Mouse (Mus musculus): Measurements from ENCODE around the gene Satb2. TPM values are rescaled to one million over a fixed set of nuclear protein-coding genes. Genes with fewer than 3 reads are reported as not detected.
A peak's percentile ranks its signal among the peaks of the same experiment; 100 is the strongest.

Satb2 gene
- polyA plus RNA-seq, 1 experiment from 2014 or later = 0.22 TPM

GRCm38 (mm10) chr1:56928731-56929130 is 49.7 kb downstream of the Satb2 start:
- WGBS = 43% methylated on average over 9 of the region's 9 CpGs
- Histone ChIP-seq H3K9me3 (replicated peaks) (no peaks in the 10 kb centered on the region), H3K4me2 (no peak overlapping the region), H3K27me3 (replicated peaks) (no peaks in the 10 kb centered on the region), H3K9ac (no peak overlapping the region), H3K36me3 (no peaks in the 10 kb centered on the region), H3K27ac (ENCODE audit: poor library complexity, severe bottlenecking) (no peak overlapping the region), H3K4me3 (no peak overlapping the region), H3K4me1 (replicated peaks) (peaks cover 12% of the 10 kb centered on the region)
- no peak for ATAC-seq (ENCODE audit: insufficient number of reproducible peaks, low FRiP score)

GRCm38 (mm10) chr1:56920472-56920871 is 58.0 kb downstream of the Satb2 start:
- no peak overlapping the region for H3K4me2 ChIP-seq
- H3K9ac ChIP-seq = no peak overlapping the region
- no peak overlapping the region for H3K4me3 ChIP-seq
- ATAC-seq (ENCODE audit: insufficient number of reproducible peaks, low FRiP score) = no peak
- H3K27ac ChIP-seq (ENCODE audit: poor library complexity, severe bottlenecking) = no peak overlapping the region
- H3K9me3 ChIP-seq (replicated peaks) = no peaks in the 10 kb centered on the region
- no peaks in the 10 kb centered on the region for H3K27me3 ChIP-seq (replicated peaks)
- no peaks in the 10 kb centered on the region for H3K36me3 ChIP-seq
- WGBS = 85% methylated on average over 8 of the region's 8 CpGs
- H3K4me1 ChIP-seq (replicated peaks) = no peaks in the 10 kb centered on the region

GRCm38 (mm10) chr1:56914279-56914678 is 64.2 kb downstream of the Satb2 start:
- WGBS = 74% methylated on average over 6 of the region's 6 CpGs
- no peak overlapping the region for H3K4me3 ChIP-seq
- no peaks in the 10 kb centered on the region for H3K36me3 ChIP-seq
- no peak for ATAC-seq (ENCODE audit: insufficient number of reproducible peaks, low FRiP score)
- H3K4me1 ChIP-seq (replicated peaks) = no peaks in the 10 kb centered on the region
- H3K9ac ChIP-seq = no peak overlapping the region
- H3K27me3 ChIP-seq (replicated peaks) = no peaks in the 10 kb centered on the region
- H3K4me2 ChIP-seq = no peak overlapping the region
- no peak overlapping the region for H3K27ac ChIP-seq (ENCODE audit: poor library complexity, severe bottlenecking)
- no peaks in the 10 kb centered on the region for H3K9me3 ChIP-seq (replicated peaks)

- H3K4me3 ChIP-seq = no peak overlapping the region
- no peak overlapping the region for H3K4me2 ChIP-seq
- H3K9me3 ChIP-seq (replicated peaks) = no peaks in the 10 kb centered on the region
- no peak for ATAC-seq (ENCODE audit: insufficient number of reproducible peaks, low FRiP score)
- H3K27me3 ChIP-seq (replicated peaks) = no peaks in the 10 kb centered on the region
- no peaks in the 10 kb centered on the region for H3K4me1 ChIP-seq (replicated peaks)
- H3K36me3 ChIP-seq = no peaks in the 10 kb centered on the region
- WGBS = 65% methylated on average over 3 of the region's 3 CpGs
- no peak overlapping the region for H3K9ac ChIP-seq
- H3K27ac ChIP-seq (ENCODE audit: poor library complexity, severe bottlenecking) = no peak overlapping the region
Measured at GRCm38 (mm10) chr1:56900706-56901287, 77.7 kb downstream of the Satb2 start.

- Histone ChIP-seq H3K36me3 (no peaks in the 10 kb centered on the region), H3K9ac (no peak overlapping the region), H3K27ac (ENCODE audit: poor library complexity, severe bottlenecking) (no peak overlapping the region), H3K4me3 (no peak overlapping the region), H3K27me3 (replicated peaks) (no peaks in the 10 kb centered on the region), H3K9me3 (replicated peaks) (no peaks in the 10 kb centered on the region), H3K4me1 (replicated peaks) (no peaks in the 10 kb centered on the region), H3K4me2 (no peak overlapping the region)
- 81% methylated on average over 9 of the region's 9 CpGs for WGBS
- no peak for ATAC-seq (ENCODE audit: insufficient number of reproducible peaks, low FRiP score)
Measured at GRCm38 (mm10) chr1:56900187-56900586, 78.3 kb downstream of the Satb2 start.

- Histone ChIP-seq H3K4me2 (peak overlapping the region; percentile 19; the same call in 1 of the 2 replicates), H3K4me1 (replicated peaks) (no peaks in the 10 kb centered on the region), H3K9ac (no peak overlapping the region), H3K27ac (ENCODE audit: poor library complexity, severe bottlenecking) (no peak overlapping the region), H3K4me3 (no peak overlapping the region), H3K27me3 (replicated peaks) (no peaks in the 10 kb centered on the region), H3K9me3 (replicated peaks) (no peaks in the 10 kb centered on the region), H3K36me3 (no peaks in the 10 kb centered on the region)
- 45% methylated on average over 13 of the region's 13 CpGs for WGBS
- no peak for ATAC-seq (ENCODE audit: insufficient number of reproducible peaks, low FRiP score)
Measured at GRCm38 (mm10) chr1:56898606-56899396, 79.6 kb downstream of the Satb2 start.

- no peak for ATAC-seq (ENCODE audit: insufficient number of reproducible peaks, low FRiP score)
- H3K27me3 ChIP-seq (replicated peaks) = no peaks in the 10 kb centered on the region
- H3K36me3 ChIP-seq = no peaks in the 10 kb centered on the region
- no peak overlapping the region for H3K9ac ChIP-seq
- H3K4me3 ChIP-seq = no peak overlapping the region
- H3K27ac ChIP-seq (ENCODE audit: poor library complexity, severe bottlenecking) = no peak overlapping the region
- H3K4me2 ChIP-seq = no peak overlapping the region
- no peaks in the 10 kb centered on the region for H3K4me1 ChIP-seq (replicated peaks)
- 85% methylated on average over 8 of the region's 8 CpGs for WGBS
- no peaks in the 10 kb centered on the region for H3K9me3 ChIP-seq (replicated peaks)
Measured at GRCm38 (mm10) chr1:56897492-56898180, 80.8 kb downstream of the Satb2 start.

- no peak for ATAC-seq (ENCODE audit: insufficient number of reproducible peaks, low FRiP score)
- no peaks in the 10 kb centered on the region for H3K9me3 ChIP-seq (replicated peaks)
Measured at GRCm38 (mm10) chr1:56896670-56897069, 81.8 kb downstream of the Satb2 start.

GRCm38 (mm10) chr1:56892766-56893165 is 85.7 kb downstream of the Satb2 start:
- Histone ChIP-seq H3K36me3 (no peaks in the 10 kb centered on the region), H3K27ac (ENCODE audit: poor library complexity, severe bottlenecking) (no peak overlapping the region), H3K4me1 (replicated peaks) (no peaks in the 10 kb centered on the region), H3K9ac (no peak overlapping the region), H3K9me3 (replicated peaks) (no peaks in the 10 kb centered on the region), H3K4me3 (no peak overlapping the region), H3K4me2 (no peak overlapping the region), H3K27me3 (replicated peaks) (no peaks in the 10 kb centered on the region)
- WGBS = 73% methylated on average over 5 of the region's 5 CpGs
- ATAC-seq (ENCODE audit: insufficient number of reproducible peaks, low FRiP score) = no peak

More at GRCm38 (mm10) chr1:56896670-56897069, 81.8 kb downstream of the Satb2 start:
- Histone ChIP-seq H3K27me3 (replicated peaks) (no peaks in the 10 kb centered on the region), H3K4me2 (no peak overlapping the region), H3K4me1 (replicated peaks) (no peaks in the 10 kb centered on the region), H3K4me3 (no peak overlapping the region), H3K36me3 (no peaks in the 10 kb centered on the region), H3K9ac (no peak overlapping the region), H3K27ac (ENCODE audit: poor library complexity, severe bottlenecking) (no peak overlapping the region)
- 78% methylated on average over 3 of the region's 3 CpGs for WGBS

- no peak overlapping the region for H3K4me2 ChIP-seq
- H3K27ac ChIP-seq (ENCODE audit: poor library complexity, severe bottlenecking) = no peak overlapping the region
- no peaks in the 10 kb centered on the region for H3K4me1 ChIP-seq (replicated peaks)
- H3K9ac ChIP-seq = no peak overlapping the region
- 65% methylated on average over 1 of the region's 1 CpGs for WGBS
- no peaks in the 10 kb centered on the region for H3K9me3 ChIP-seq (replicated peaks)
- ATAC-seq (ENCODE audit: insufficient number of reproducible peaks, low FRiP score) = no peak
- no peaks in the 10 kb centered on the region for H3K36me3 ChIP-seq
- H3K27me3 ChIP-seq (replicated peaks) = no peaks in the 10 kb centered on the region
- no peak overlapping the region for H3K4me3 ChIP-seq
Measured at GRCm38 (mm10) chr1:56888939-56889338, 89.5 kb downstream of the Satb2 start.

GRCm38 (mm10) chr1:56887524-56887923 is 90.9 kb downstream of the Satb2 start:
- no peaks in the 10 kb centered on the region for H3K9me3 ChIP-seq (replicated peaks)
- H3K36me3 ChIP-seq = no peaks in the 10 kb centered on the region
- H3K27me3 ChIP-seq (replicated peaks) = no peaks in the 10 kb centered on the region
- H3K4me1 ChIP-seq (replicated peaks) = no peaks in the 10 kb centered on the region
- H3K4me3 ChIP-seq = no peak overlapping the region
- H3K9ac ChIP-seq = no peak overlapping the region
- no peak for ATAC-seq (ENCODE audit: insufficient number of reproducible peaks, low FRiP score)
- H3K4me2 ChIP-seq = no peak overlapping the region
- no peak overlapping the region for H3K27ac ChIP-seq (ENCODE audit: poor library complexity, severe bottlenecking)

Measured in heart, embryonic 12.5 days (tissue).